Mouse (Mus musculus) lung, adult 2 months (tissue): Measurements from ENCODE around the gene Crybb1.

Experiments used
- CTCF ChIP-seq: fragments of 200-500 bp; IDR thresholded peaks from 2 replicates; pipeline ENCODE4 v1.5.1; 2011; ENCODE audit warnings: mild to moderate bottlenecking, low read length, control low read depth; ENCODE audit not compliant: insufficient read depth
- POLR2A ChIP-seq: fragments of 200-500 bp; IDR thresholded peaks from 2 replicates; pipeline ENCODE4 v1.6.1; 2011; ENCODE audit warnings: low read depth, mild to moderate bottlenecking, control low read depth, low read length, borderline replicate concordance; ENCODE audit errors: extremely low read depth

- TF ChIP-seq CTCF, result no peak
- TF ChIP-seq POLR2A, result no peak
Observed at GRCm38 (mm10) chr5:112252400-112252799, 3.2 kb upstream of the Crybb1 start, which contains the start of gene Cryba4.
